Mouse (Mus musculus) neural tube, embryonic 14.5 days (tissue): ENCODE measurements around the gene Zbtb49. TPM values are rescaled to one million over a fixed set of nuclear protein-coding genes. Genes with fewer than 3 reads are reported as not detected.

ENCODE experiments used
- ATAC-seq: fragments of 200-750 bp; cut with Nextera tagmentation; 2 replicates; pipeline ENCODE4 v1.8.0; 2017; ENCODE audit warnings: low read depth, mild to moderate bottlenecking, moderate TSS enrichment, moderate library complexity
- H3K27ac ChIP-seq: fragments of 300-500 bp; sonication (generic); 2 replicates; pipeline ENCODE4 v1.5.1; 2014; ENCODE audit warnings: low read depth, mild to moderate bottlenecking, control low read depth, low read length, moderate library complexity, mixed read lengths
- H3K27me3 ChIP-seq: fragments of 300-500 bp; sonication (generic); 2 replicates; pipeline ENCODE4 v1.6.1; 2014; ENCODE audit warnings: low read length; ENCODE audit not compliant: control insufficient read depth, insufficient read depth
- H3K36me3 ChIP-seq: fragments of 300-500 bp; sonication (generic); 2 replicates; pipeline ENCODE4 v1.6.1; 2014; ENCODE audit warnings: low read length, mixed read lengths; ENCODE audit not compliant: control insufficient read depth, insufficient read depth
- H3K4me1 ChIP-seq: fragments of 300-500 bp; sonication (generic); 2 replicates; pipeline ENCODE4 v1.6.1; 2014; ENCODE audit warnings: low read length; ENCODE audit not compliant: control insufficient read depth, insufficient read depth
- H3K4me2 ChIP-seq: fragments of 300-500 bp; sonication (generic); 2 replicates; pipeline ENCODE4 v1.6.1; 2014; ENCODE audit warnings: mild to moderate bottlenecking, low read depth, low read length, control low read depth
- H3K4me3 ChIP-seq: fragments of 300-500 bp; sonication (generic); 2 replicates; pipeline ENCODE4 v1.5.1; 2014; ENCODE audit warnings: low read depth, low read length, control low read depth, mixed read lengths
- H3K9ac ChIP-seq: fragments of 300-500 bp; sonication (generic); replicated peaks from 2 replicates; pipeline ENCODE4 v1.6.1; 2014; ENCODE audit warnings: low read depth, mild to moderate bottlenecking, control low read depth, low read length, mixed read lengths
- H3K9me3 ChIP-seq: fragments of 300-500 bp; sonication (generic); 2 replicates; pipeline ENCODE4 v1.6.1; 2016; ENCODE audit warnings: low read length; ENCODE audit not compliant: control insufficient read depth
- WGBS: fragments of 180-500 bp; shearing (Covaris S2); extraction: QIAGEN DNeasy Blood & Tissue Kit; methylation state at CpG from one replicate; pipeline ENCODE4 v1.1.7; 2014; 5-methylcytosine and 5-hydroxymethylcytosine counted together
- polyA plus RNA-seq: library from polyadenylated mRNA; unstranded; fragments of >200 nt; fragmentation: Nextera tagmentation; extraction: Ambion mirVana; gene quantifications from 2 replicates; pipeline ENCODE4 v1.2.1, GENCODE M21; 2014

Gene Zbtb49
- polyA plus RNA-seq, 1 experiment from 2014 or later = 20.3 TPM

DNA sequence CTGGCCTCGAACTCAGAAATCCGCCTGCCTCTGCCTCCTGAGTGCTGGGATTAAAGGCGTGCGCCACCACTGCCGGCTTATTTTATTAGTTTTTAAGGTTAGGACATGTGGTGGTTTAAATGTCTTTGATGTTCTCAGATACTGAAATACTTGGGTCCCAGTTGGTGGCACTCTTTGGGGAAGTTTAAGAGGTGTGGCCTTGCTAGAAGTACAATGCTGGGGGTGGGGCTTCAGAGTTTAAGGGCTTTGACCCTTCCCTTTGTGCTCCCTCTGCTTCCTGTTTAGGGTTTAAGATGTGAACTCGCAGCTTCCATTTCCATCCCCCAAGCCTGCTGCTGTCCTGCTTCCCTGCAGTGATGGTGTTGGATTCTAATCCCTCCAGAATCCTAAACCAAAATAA lies 21.7 kb upstream of the Zbtb49 start:
- H3K36me3 ChIP-seq = no peaks in the 10 kb centered on the region
- no peak for ATAC-seq
- H3K9ac ChIP-seq = no peak overlapping the region
- no peaks in the 10 kb centered on the region for H3K9me3 ChIP-seq
- WGBS = 84% methylated on average over 6 of the region's 6 CpGs
- H3K4me2 ChIP-seq = no peak overlapping the region
- no peak overlapping the region for H3K27ac ChIP-seq
- no peaks in the 10 kb centered on the region for H3K4me1 ChIP-seq
- no peaks in the 10 kb centered on the region for H3K27me3 ChIP-seq
- no peak overlapping the region for H3K4me3 ChIP-seq

DNA sequence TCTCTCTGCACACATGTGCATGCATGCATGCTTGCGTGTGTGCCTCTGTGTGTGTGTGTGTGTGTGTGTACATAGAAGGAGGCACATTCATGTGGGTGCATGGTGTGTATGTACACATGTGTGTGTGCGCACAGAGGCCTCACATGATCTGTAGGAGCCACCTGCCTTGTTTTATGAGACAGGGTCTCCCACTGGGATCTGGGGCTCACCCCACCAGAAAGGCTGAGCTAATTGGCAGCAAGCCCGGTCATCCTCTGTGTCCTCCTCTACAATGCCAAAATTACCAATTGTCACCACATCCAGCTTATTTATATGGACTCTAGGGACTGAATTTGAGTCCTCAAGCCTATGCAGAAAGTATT lies 21.2 kb upstream of the Zbtb49 start:
- Histone ChIP-seq H3K27ac (no peak overlapping the region), H3K27me3 (no peaks in the 10 kb centered on the region), H3K36me3 (no peaks in the 10 kb centered on the region), H3K9ac (no peak overlapping the region), H3K4me2 (no peak overlapping the region), H3K4me1 (no peaks in the 10 kb centered on the region), H3K9me3 (no peaks in the 10 kb centered on the region), H3K4me3 (no peak overlapping the region)
- 45% methylated on average over 3 of the region's 3 CpGs for WGBS
- peak; percentile 61 for ATAC-seq

- H3K9me3 ChIP-seq = no peaks in the 10 kb centered on the region
- H3K4me2 ChIP-seq = no peak overlapping the region
- WGBS = 9% methylated on average over 5 of the region's 5 CpGs
- H3K27me3 ChIP-seq = no peaks in the 10 kb centered on the region
- no peak overlapping the region for H3K9ac ChIP-seq
- no peaks in the 10 kb centered on the region for H3K36me3 ChIP-seq
- H3K4me3 ChIP-seq = no peak overlapping the region
- peak; percentile 68 for ATAC-seq
- no peak overlapping the region for H3K27ac ChIP-seq
- no peaks in the 10 kb centered on the region for H3K4me1 ChIP-seq
Observed at GRCm38 (mm10) chr5:38240727-38241472, 20.6 kb upstream of the Zbtb49 start.

DNA sequence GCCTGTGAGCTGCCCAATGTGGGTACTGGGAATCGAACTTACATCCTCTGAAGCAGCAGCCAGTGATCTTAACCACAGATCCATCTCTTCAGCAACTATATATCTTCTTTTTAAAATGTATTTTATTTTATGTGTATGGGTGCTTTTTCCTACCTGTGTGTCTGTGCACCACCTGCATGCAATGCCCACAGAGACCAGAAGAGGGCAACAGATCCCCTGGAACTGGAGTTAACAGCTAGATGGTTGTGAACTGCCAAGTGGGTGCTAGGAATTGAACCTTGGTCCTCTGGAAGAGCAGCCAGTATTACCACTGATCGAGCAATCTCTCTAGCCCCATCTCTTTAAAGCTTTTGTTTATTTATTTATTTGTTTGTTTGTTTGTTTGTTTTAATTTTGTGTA lies 16.4 kb upstream of the Zbtb49 start:
- Histone ChIP-seq H3K4me2 (no peak overlapping the region), H3K9ac (no peak overlapping the region), H3K9me3 (no peaks in the 10 kb centered on the region), H3K4me1 (no peaks in the 10 kb centered on the region), H3K4me3 (no peak overlapping the region), H3K36me3 (0 out of 2 replicates have a peak, but pooled peaks cover 4% of the 10 kb centered on the region), H3K27me3 (no peaks in the 10 kb centered on the region), H3K27ac (no peak overlapping the region)
- no peak for ATAC-seq
- 90% methylated on average over 2 of the region's 2 CpGs for WGBS

DNA sequence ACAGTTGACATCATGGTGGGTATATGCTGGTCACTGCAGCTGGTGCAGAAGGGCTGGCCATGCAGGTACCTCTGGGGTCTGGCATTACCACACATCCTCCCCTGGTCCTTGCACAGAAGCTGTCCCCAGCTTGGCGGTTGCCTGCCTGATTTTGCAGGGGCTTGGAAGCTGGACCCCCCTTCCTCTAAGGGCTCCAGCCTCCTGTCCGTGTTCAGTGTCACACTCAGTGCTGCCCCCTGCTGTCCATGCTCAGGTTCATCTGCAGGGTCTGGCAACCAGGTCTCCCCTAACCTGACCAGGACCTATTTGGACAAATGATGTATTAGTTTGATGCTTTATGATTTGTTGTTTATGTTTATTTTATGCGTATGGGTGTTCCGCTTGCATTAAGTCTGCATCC lies 15.2 kb upstream of the Zbtb49 start:
- WGBS = 73% methylated on average over 4 of the region's 4 CpGs
- peak; percentile 51; the same call in 1 of the 2 replicates for ATAC-seq

DNA sequence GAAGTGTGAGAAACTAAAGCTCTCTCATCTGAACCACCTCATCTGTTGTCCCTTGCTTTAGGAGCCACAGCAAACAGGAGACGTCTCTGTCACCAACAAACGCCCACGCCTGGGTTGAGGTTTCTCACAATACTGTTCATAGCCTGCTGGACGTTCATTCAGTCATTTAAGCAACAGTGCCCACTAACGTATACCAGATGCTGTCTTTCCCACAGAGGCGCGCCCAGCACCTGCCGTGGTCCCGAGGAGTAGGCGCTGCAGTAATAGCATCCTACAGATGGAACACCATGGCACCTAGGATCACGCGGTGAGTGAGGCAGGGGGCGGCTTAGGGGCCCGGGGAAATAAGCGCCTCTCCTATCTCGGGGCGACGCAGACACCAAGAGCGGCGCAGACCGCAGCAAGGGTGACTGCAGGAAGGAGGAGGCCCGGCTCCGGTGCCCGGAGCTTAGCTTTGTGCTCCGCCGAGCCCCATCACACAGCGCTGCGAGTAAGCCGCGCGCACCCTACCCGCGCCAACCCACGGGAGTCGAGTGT lies 418 bp downstream of the Zbtb49 start:
- ATAC-seq = peak; percentile 89
- Histone ChIP-seq H3K4me3 (peak overlapping the region; percentile 89), H3K4me2 (peak overlapping the region; percentile 83), H3K4me1 (peaks cover 15% of the 10 kb centered on the region), H3K9me3 (no peaks in the 10 kb centered on the region), H3K27ac (peak overlapping the region; percentile 80), H3K36me3 (peaks cover 15% of the 10 kb centered on the region), H3K9ac (peak overlapping the region; percentile 90), H3K27me3 (no peaks in the 10 kb centered on the region)
- 1% methylated on average over 31 of the region's 35 CpGs for WGBS

More for the DNA sequence above, 15.2 kb upstream of the Zbtb49 start:
- no peak overlapping the region for H3K4me3 ChIP-seq
- H3K4me1 ChIP-seq = no peaks in the 10 kb centered on the region
- no peaks in the 10 kb centered on the region for H3K9me3 ChIP-seq
- no peak overlapping the region for H3K27ac ChIP-seq
- no peak overlapping the region for H3K9ac ChIP-seq
- no peak overlapping the region for H3K4me2 ChIP-seq
- peaks cover 16% of the 10 kb centered on the region; the same call in 1 of the 2 replicates for H3K36me3 ChIP-seq
- H3K27me3 ChIP-seq = no peaks in the 10 kb centered on the region

DNA sequence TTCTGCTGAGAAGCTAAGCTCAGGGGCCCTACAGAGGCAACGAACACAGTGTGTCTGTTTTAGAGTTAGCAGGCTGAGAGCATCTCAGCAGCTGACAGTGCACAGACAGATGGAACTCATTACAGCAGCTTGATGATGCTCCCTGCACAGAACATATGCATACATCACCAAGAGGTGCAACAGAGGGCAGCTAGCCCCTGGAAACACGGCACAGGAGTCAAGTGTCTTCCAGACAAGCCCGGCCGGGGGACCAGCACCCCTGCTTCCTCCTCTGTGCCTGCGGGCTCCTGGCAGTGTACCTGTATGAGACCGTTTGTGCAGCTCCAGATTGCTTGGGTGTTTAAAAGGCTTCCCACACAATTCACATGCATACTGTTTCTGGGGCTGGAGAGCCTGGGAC lies 7.2 kb downstream of the Zbtb49 start:
- ATAC-seq = no peak
- no peaks in the 10 kb centered on the region for H3K27me3 ChIP-seq
- 90% methylated on average over 6 of the region's 6 CpGs for WGBS
- H3K4me1 ChIP-seq = no peaks in the 10 kb centered on the region
- no peak overlapping the region for H3K27ac ChIP-seq
- no peak overlapping the region for H3K4me3 ChIP-seq
- H3K9me3 ChIP-seq = no peaks in the 10 kb centered on the region
- peaks cover 57% of the 10 kb centered on the region for H3K36me3 ChIP-seq
- no peak overlapping the region for H3K9ac ChIP-seq
- H3K4me2 ChIP-seq = no peak overlapping the region

- H3K36me3 ChIP-seq = peaks cover 59% of the 10 kb centered on the region
- 86% methylated on average over 8 of the region's 8 CpGs for WGBS
- no peak for ATAC-seq
- no peak overlapping the region for H3K4me3 ChIP-seq
- no peaks in the 10 kb centered on the region for H3K4me1 ChIP-seq
- no peaks in the 10 kb centered on the region for H3K9me3 ChIP-seq
- no peak overlapping the region for H3K27ac ChIP-seq
- no peak overlapping the region for H3K9ac ChIP-seq
- no peak overlapping the region for H3K4me2 ChIP-seq
- H3K27me3 ChIP-seq = no peaks in the 10 kb centered on the region
Observed at GRCm38 (mm10) chr5:38211691-38212090, 8.6 kb downstream of the Zbtb49 start.

DNA sequence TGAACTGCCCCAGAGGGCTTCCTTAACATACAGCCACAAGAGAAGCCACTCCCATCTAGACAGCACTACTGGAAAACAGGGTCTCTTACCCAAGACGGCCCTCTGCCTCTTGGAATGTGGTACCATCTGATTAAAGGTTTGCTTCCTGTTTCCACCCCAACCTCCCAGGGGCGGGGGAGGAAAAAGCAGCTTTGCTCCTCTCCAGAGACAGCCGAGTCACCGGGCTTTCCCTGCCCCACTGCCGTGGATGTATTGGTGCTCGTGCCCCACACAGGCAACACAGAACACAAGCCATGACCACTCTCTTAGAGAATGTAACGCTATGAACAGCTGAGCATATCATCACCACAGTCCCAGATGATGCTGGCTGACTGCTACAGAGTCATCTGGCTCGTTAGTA lies 11.3 kb downstream of the Zbtb49 start:
- 86% methylated on average over 8 of the region's 8 CpGs for WGBS
- no peaks in the 10 kb centered on the region for H3K9me3 ChIP-seq
- H3K4me1 ChIP-seq = no peaks in the 10 kb centered on the region
- H3K9ac ChIP-seq = no peak overlapping the region
- H3K27ac ChIP-seq = no peak overlapping the region
- no peak overlapping the region for H3K4me3 ChIP-seq
- H3K27me3 ChIP-seq = no peaks in the 10 kb centered on the region
- no peak overlapping the region for H3K4me2 ChIP-seq
- no peak for ATAC-seq
- H3K36me3 ChIP-seq = peaks cover 44% of the 10 kb centered on the region
